Mouse (Mus musculus) ES-E14 (cell line): Measurements from ENCODE around the gene Bcl2l11.

Experiments used
- CHD2 ChIP-seq: IDR thresholded peaks from 2 replicates; pipeline ENCODE4 v1.6.1; 2014; ENCODE audit warnings: mild to moderate bottlenecking, low read depth, low read length, inconsistent platforms
- HCFC1 ChIP-seq: IDR thresholded peaks from 2 replicates; pipeline ENCODE4 v1.6.1; 2012; ENCODE audit warnings: low read length, inconsistent platforms, borderline replicate concordance; ENCODE audit not compliant: insufficient read depth
- MAFK ChIP-seq: IDR thresholded peaks from 2 replicates; pipeline ENCODE4 v1.6.1; 2014; ENCODE audit warnings: mild to moderate bottlenecking, low read depth, low read length, inconsistent platforms; ENCODE audit not compliant: insufficient read depth
- ZC3H11A ChIP-seq: IDR thresholded peaks from 2 replicates; pipeline ENCODE4 v1.6.1; 2012; ENCODE audit warnings: low read depth, mild to moderate bottlenecking, inconsistent platforms, low read length, borderline replicate concordance
- ZNF384 ChIP-seq: IDR thresholded peaks from 2 replicates; pipeline ENCODE4 v1.6.1; 2012; ENCODE audit warnings: low read depth, low read length, inconsistent platforms

DNA sequence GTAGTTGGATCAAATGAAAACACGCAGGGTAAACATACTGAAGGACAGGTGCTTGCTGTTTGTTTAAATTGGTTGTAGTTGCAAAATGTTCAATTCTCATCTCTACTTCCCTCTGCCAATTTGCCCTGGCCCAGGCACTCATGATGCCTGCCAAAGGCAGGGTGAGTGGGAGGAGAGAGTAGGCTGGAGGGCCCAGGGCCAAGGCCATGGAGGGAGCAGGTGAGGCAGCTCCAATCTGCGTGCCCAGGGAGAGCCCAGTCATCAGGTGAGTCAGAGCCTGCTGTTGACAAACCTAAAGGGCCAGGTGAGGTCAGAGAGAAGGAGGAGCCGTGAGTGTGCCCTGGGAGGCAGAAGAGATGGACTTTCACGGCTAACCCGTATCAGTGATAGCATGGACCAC lies 46.4 kb downstream of the Bcl2l11 start:
- TF ChIP-seq HCFC1 (no peak), CHD2 (no peak), MAFK (no peak), ZNF384 (no peak), ZC3H11A (no peak)
